Mouse (Mus musculus) myocyte (in vitro differentiated cells): Measurements from ENCODE around the gene Zbtb9.

Experiments used
- CEBPB ChIP-seq: IDR thresholded peaks from 2 replicates; pipeline ENCODE4 v1.6.1; 2011; ENCODE audit warnings: mild to moderate bottlenecking, moderate library complexity; ENCODE audit not compliant: poor library complexity, insufficient read depth, severe bottlenecking
- E2F4 ChIP-seq: IDR thresholded peaks from one replicate; pipeline ENCODE4 v1.6.1; 2011; ENCODE audit warnings: mild to moderate bottlenecking, control low read depth, moderate library complexity; ENCODE audit not compliant: insufficient read depth
- MYOG ChIP-seq, 3 experiments: IDR thresholded peaks; one replicate each; pipeline ENCODE4 v1.6.1; 2011; ENCODE audit warnings: control low read depth in 2 of 3, low read depth in 2 of 3, mild to moderate bottlenecking in 2 of 3; ENCODE audit not compliant: insufficient read length in 2 of 3, control insufficient read depth in 1 of 3, insufficient read depth in 1 of 3
- POLR2A ChIP-seq: IDR thresholded peaks from one replicate; pipeline ENCODE4 v1.6.1; 2011; ENCODE audit warnings: low read depth, mild to moderate bottlenecking, control low read depth, moderate library complexity; ENCODE audit not compliant: insufficient read length
- POLR2AphosphoS2 ChIP-seq: IDR thresholded peaks from one replicate; pipeline ENCODE4 v1.6.1; 2011; ENCODE audit warnings: low read depth, control low read depth; ENCODE audit not compliant: insufficient read length
- TCF12 ChIP-seq: IDR thresholded peaks from one replicate; pipeline ENCODE4 v1.6.1; 2011; ENCODE audit warnings: mild to moderate bottlenecking, control low read depth; ENCODE audit not compliant: poor library complexity, insufficient read depth, severe bottlenecking
- TCF3 ChIP-seq: IDR thresholded peaks from one replicate; pipeline ENCODE4 v1.6.1; 2011; ENCODE audit warnings: low read depth, control low read depth; ENCODE audit not compliant: insufficient read length

DNA sequence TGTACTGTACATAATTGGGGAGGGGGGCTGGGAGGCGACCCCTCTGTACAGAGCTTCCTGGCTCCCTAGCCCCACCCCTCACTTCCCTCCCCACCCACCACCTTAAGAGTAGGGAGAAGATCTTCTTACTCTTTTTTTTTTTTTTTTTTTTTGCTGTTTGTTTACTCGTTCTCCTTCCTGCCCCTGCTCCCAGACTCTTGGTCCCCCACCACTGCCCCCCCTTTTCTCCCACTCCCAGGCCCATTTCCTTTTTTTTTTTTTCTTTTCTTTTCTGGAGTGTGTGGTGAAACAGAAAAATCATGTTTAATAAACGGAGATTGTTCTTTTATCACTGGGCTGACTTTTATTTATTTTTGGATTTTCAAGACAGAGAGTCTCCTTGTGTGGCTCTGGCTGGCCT, 860 bp upstream of the Zbtb9 start:
- TF ChIP-seq TCF3 (no peak), POLR2A (no peak), CEBPB (no peak), E2F4 (no peak), MYOG (IDR thresholded peaks at IDR 0.05; ENCODE audit: control insufficient read depth in 1 of 3, insufficient read depth in 1 of 3, insufficient read length in 2 of 3, low read depth in 2 of 3) (no peak), POLR2AphosphoS2 (no peak), TCF12 (no peak)
